Mouse (Mus musculus) MEL (cell line): ENCODE results near the gene C1qtnf1. TPM values are rescaled to one million over a fixed set of nuclear protein-coding genes. Genes with fewer than 3 reads are reported as not detected.

Experiments
- DNase-seq: peaks from one replicate; pipeline ENCODE4 v3.0.0; 2011; ENCODE audit warnings: low read depth, low spot score
- H3K27ac ChIP-seq: 2 replicates; pipeline ENCODE4 v1.5.1; 2012; ENCODE audit warnings: low read depth, mild to moderate bottlenecking, control low read depth, low read length, moderate library complexity; ENCODE audit not compliant: control insufficient read depth
- H3K27me3 ChIP-seq, 2 experiments: fragments of 150-350 bp in 1 of 2; sonication (generic) in 1 of 2; 2 replicates each; pipeline ENCODE4 v1.6.1; 2012; ENCODE audit warnings: low read length in 2 of 2, mild to moderate bottlenecking in 2 of 2, improper control_type of control experiment in 1 of 2, moderate library complexity in 1 of 2; ENCODE audit not compliant: insufficient read depth in 2 of 2, control insufficient read depth in 1 of 2
- H3K36me3 ChIP-seq, 2 experiments: 2 replicates each; pipeline ENCODE4 v1.6.1; 2012 to 2014; ENCODE audit warnings: low read length in 2 of 2, improper control_type of control experiment in 1 of 2, inconsistent platforms in 1 of 2, mild to moderate bottlenecking in 1 of 2; ENCODE audit not compliant: insufficient read depth in 2 of 2, control insufficient read depth in 1 of 2
- H3K4me1 ChIP-seq, 2 experiments: fragments of 150-350 bp in 1 of 2; sonication (generic) in 1 of 2; 2 replicates each; pipeline ENCODE4 v1.6.1; 2012; ENCODE audit warnings: low read length in 2 of 2, improper control_type of control experiment in 1 of 2, mild to moderate bottlenecking in 1 of 2; ENCODE audit not compliant: insufficient read depth in 2 of 2, control insufficient read depth in 1 of 2
- H3K4me3 ChIP-seq, 2 experiments: fragments of 150-350 bp in 1 of 2; sonication (generic) in 1 of 2; 2 replicates each; pipeline ENCODE4 v1.5.1; 2012; ENCODE audit warnings: low read depth in 2 of 2, low read length in 2 of 2, mild to moderate bottlenecking in 2 of 2, moderate library complexity in 2 of 2, control low read depth in 1 of 2, improper control_type of control experiment in 1 of 2; ENCODE audit not compliant: control insufficient read depth in 1 of 2, insufficient read depth in 1 of 2
- H3K79me2 ChIP-seq: 2 replicates; pipeline ENCODE4 v1.6.1; 2012; ENCODE audit warnings: mild to moderate bottlenecking, low read length, moderate library complexity; ENCODE audit not compliant: control insufficient read depth, poor library complexity, insufficient read depth
- H3K9ac ChIP-seq: 2 replicates; pipeline ENCODE4 v1.6.1; 2012; ENCODE audit warnings: low read depth, mild to moderate bottlenecking, control low read depth, low read length, moderate library complexity; ENCODE audit not compliant: control insufficient read depth, poor library complexity, severe bottlenecking
- H3K9me3 ChIP-seq: fragments of 150-350 bp; sonication (generic); replicated peaks from 2 replicates; pipeline ENCODE4 v1.6.1; 2012; ENCODE audit warnings: mild to moderate bottlenecking, low read length, improper control_type of control experiment, moderate library complexity; ENCODE audit not compliant: insufficient read depth
- BHLHE40 ChIP-seq: IDR thresholded peaks from 2 replicates; pipeline ENCODE4 v1.6.1; 2012; ENCODE audit warnings: low read depth, mild to moderate bottlenecking, inconsistent platforms, low read length, improper control_type of control experiment, borderline replicate concordance
- E2F4 ChIP-seq: IDR thresholded peaks from 2 replicates; pipeline ENCODE4 v1.6.1; 2011; ENCODE audit warnings: low read depth, low read length, improper control_type of control experiment, borderline replicate concordance
- ELF1 ChIP-seq: IDR thresholded peaks from 2 replicates; pipeline ENCODE4 v1.6.1; 2014; ENCODE audit warnings: low read depth, mild to moderate bottlenecking, inconsistent platforms, low read length, improper control_type of control experiment, moderate library complexity
- EP300 ChIP-seq, 2 experiments: IDR thresholded peaks; 2 replicates each; pipeline ENCODE4 v1.6.1; 2011; ENCODE audit warnings: improper control_type of control experiment in 2 of 2, low read length in 2 of 2, low read depth in 1 of 2, mild to moderate bottlenecking in 1 of 2
- ETS1 ChIP-seq: IDR thresholded peaks from 2 replicates; pipeline ENCODE4 v1.6.1; 2012; ENCODE audit warnings: low read depth, mild to moderate bottlenecking, inconsistent platforms, low read length, improper control_type of control experiment, moderate library complexity
- MAFK ChIP-seq: IDR thresholded peaks from 2 replicates; pipeline ENCODE4 v1.6.1; 2011; ENCODE audit warnings: low read depth, mild to moderate bottlenecking, low read length, improper control_type of control experiment, borderline replicate concordance
- MAX ChIP-seq: IDR thresholded peaks from 2 replicates; pipeline ENCODE4 v1.6.1; 2011; ENCODE audit warnings: low read length, improper control_type of control experiment
- MAZ ChIP-seq: IDR thresholded peaks from 2 replicates; pipeline ENCODE4 v1.6.1; 2012; ENCODE audit warnings: low read depth, mild to moderate bottlenecking, inconsistent platforms, low read length, improper control_type of control experiment
- NRF1 ChIP-seq: IDR thresholded peaks from 2 replicates; pipeline ENCODE4 v1.6.1; 2014; ENCODE audit warnings: low read depth, mild to moderate bottlenecking, inconsistent platforms, low read length, improper control_type of control experiment, moderate library complexity; ENCODE audit not compliant: poor library complexity, insufficient read depth, severe bottlenecking
- POLR2A ChIP-seq, 2 experiments: IDR thresholded peaks; 2 replicates each; pipeline ENCODE4 v1.6.1; 2011 to 2012; ENCODE audit warnings: low read length in 2 of 2, mild to moderate bottlenecking in 2 of 2, control low read depth in 1 of 2, improper control_type of control experiment in 1 of 2, low read depth in 1 of 2, moderate library complexity in 1 of 2; ENCODE audit not compliant: control insufficient read depth in 1 of 2, insufficient read depth in 1 of 2, poor library complexity in 1 of 2
- POLR2AphosphoS5 ChIP-seq: IDR thresholded peaks from 2 replicates; pipeline ENCODE4 v1.6.1; 2012; ENCODE audit warnings: low read depth, borderline replicate concordance, mild to moderate bottlenecking, inconsistent platforms, low read length, moderate library complexity, mixed read lengths
- RAD21 ChIP-seq: IDR thresholded peaks from 2 replicates; pipeline ENCODE4 v1.6.1; 2011; ENCODE audit warnings: mild to moderate bottlenecking, low read depth, low read length, improper control_type of control experiment
- TBP ChIP-seq: IDR thresholded peaks from 2 replicates; pipeline ENCODE4 v1.8.0; 2011; ENCODE audit warnings: low read depth, low read length, improper control_type of control experiment
- TCF12 ChIP-seq: IDR thresholded peaks from 2 replicates; pipeline ENCODE4 v1.6.1; 2014; ENCODE audit warnings: low read depth, mild to moderate bottlenecking, inconsistent platforms, low read length, improper control_type of control experiment, moderate library complexity
- USF1 ChIP-seq: IDR thresholded peaks from 2 replicates; pipeline ENCODE4 v1.6.1; 2014; ENCODE audit warnings: low read depth, mild to moderate bottlenecking, inconsistent platforms, low read length, improper control_type of control experiment, moderate library complexity
- ZKSCAN1 ChIP-seq: IDR thresholded peaks from 2 replicates; pipeline ENCODE4 v1.6.1; 2012; ENCODE audit warnings: low read depth, mild to moderate bottlenecking, inconsistent platforms, low read length, improper control_type of control experiment, moderate library complexity
- ZMIZ1 ChIP-seq: IDR thresholded peaks from 2 replicates; pipeline ENCODE4 v1.6.1; 2012; ENCODE audit warnings: low read depth, mild to moderate bottlenecking, inconsistent platforms, low read length, improper control_type of control experiment, moderate library complexity
- ZNF384 ChIP-seq: IDR thresholded peaks from 2 replicates; pipeline ENCODE4 v1.6.1; 2012; ENCODE audit warnings: low read depth, mild to moderate bottlenecking, inconsistent platforms, low read length, improper control_type of control experiment
- polyA plus RNA-seq, 2 experiments: library from polyadenylated mRNA; stranded (reverse) in 1 of 2; unstranded in 1 of 2; fragments of >175 nt in 1 of 2; fragments of >200 nt in 1 of 2; gene quantifications; 2 replicates each; pipeline versions ENCODE4 v1.2.1 to v1.2.4; 2012; ENCODE audit warnings: low replicate concordance in 2 of 2, low read depth in 1 of 2; ENCODE audit not compliant: insufficient read length in 2 of 2, insufficient read depth in 1 of 2, missing spikeins in 1 of 2
- total RNA-seq: library from RNA; depleted of rRNA; stranded (reverse); fragments of 300-350 nt; gene quantifications from 2 replicates; pipeline ENCODE4 v1.2.3, GENCODE M21; 2012

C1qtnf1 gene
- total and polyA plus RNA-seq, 3 experiments = 0.27 to 0.72 TPM; not detected in 1

- Histone ChIP-seq H3K27ac (no peak overlapping the region), H3K79me2 (no peaks in the 10 kb centered on the region; the same call in 1 of the 2 replicates), H3K4me1 (no peaks in the 10 kb centered on the region), H3K9ac (no peak overlapping the region), H3K36me3 (no peaks in the 10 kb centered on the region), H3K9me3 (no peaks in the 10 kb centered on the region), H3K4me3 (no peak overlapping the region), H3K27me3 (no peaks in the 10 kb centered on the region)
- no peak for DNase-seq
- no peak for TF ChIP-seq ELF1
- no peak for TF ChIP-seq MAX
- no peak for TF ChIP-seq ZKSCAN1
- no peak for TF ChIP-seq BHLHE40
- TF ChIP-seq POLR2A (IDR thresholded peaks at IDR 0.05; ENCODE audit: control insufficient read depth in 1 of 2, insufficient read depth in 1 of 2, low read depth in 1 of 2, low read length in 2 of 2, poor library complexity in 1 of 2) = no peak
- TF ChIP-seq ZMIZ1 = no peak
- no peak for TF ChIP-seq E2F4
- no peak for TF ChIP-seq MAZ
- TF ChIP-seq POLR2AphosphoS5 = no peak
- TF ChIP-seq, all 39 proteins: peak for 0
Measured at GRCm38 (mm10) chr11:118410479-118410878, 17.5 kb upstream of the C1qtnf1 start.

GRCm38 (mm10) chr11:118411271-118411670 is 16.7 kb upstream of the C1qtnf1 start:
- no peak overlapping the region for H3K4me3 ChIP-seq
- DNase-seq = no peak
- no peaks in the 10 kb centered on the region for H3K36me3 ChIP-seq
- no peaks in the 10 kb centered on the region for H3K27me3 ChIP-seq
- peaks cover 1% of the 10 kb centered on the region; the same call in 1 of the 2 replicates for H3K79me2 ChIP-seq
- H3K4me1 ChIP-seq = no peaks in the 10 kb centered on the region
- H3K9me3 ChIP-seq = no peaks in the 10 kb centered on the region
- TF ChIP-seq POLR2AphosphoS5 = no peak
- no peak for TF ChIP-seq EP300 (IDR thresholded peaks at IDR 0.05; ENCODE audit: low read depth in 1 of 2, low read length in 2 of 2)
- TF ChIP-seq TBP = no peak
- TF ChIP-seq TCF12 = no peak
- no peak for TF ChIP-seq MAFK
- no peak for TF ChIP-seq RAD21
- no peak for TF ChIP-seq ETS1
- TF ChIP-seq ELF1 = no peak
- TF ChIP-seq NRF1 = no peak
- TF ChIP-seq USF1 = no peak
- TF ChIP-seq POLR2A (IDR thresholded peaks at IDR 0.05; ENCODE audit: control insufficient read depth in 1 of 2, insufficient read depth in 1 of 2, low read depth in 1 of 2, low read length in 2 of 2, poor library complexity in 1 of 2) = no peak
- no peak for TF ChIP-seq ZMIZ1
- no peak for TF ChIP-seq ZNF384
- TF ChIP-seq, all 39 proteins: peak for 0
- Histone ChIP-seq H3K27ac (no peak overlapping the region), H3K9ac (no peak overlapping the region)
